Mouse (Mus musculus): Measurements from ENCODE around the gene Cngb1. TPM values are rescaled to one million over a fixed set of nuclear protein-coding genes. Genes with fewer than 3 reads are reported as not detected.

Cngb1 gene
- polyA plus RNA-seq, 1 experiment from 2014 or later, result 0.52 TPM

- Histone ChIP-seq H3K4me1 (ENCODE audit: control insufficient read depth, insufficient read depth, low read length) (no peaks in the 10 kb centered on the region), H3K4me3 (ENCODE audit: low read depth, low read length) (no peak overlapping the region), H3K27ac (ENCODE audit: low read depth, low read length) (no peak overlapping the region), H3K27me3 (replicated peaks; ENCODE audit: control insufficient read depth, insufficient read depth, low read length) (no peaks in the 10 kb centered on the region), H3K9ac (ENCODE audit: low read length) (no peak overlapping the region), H3K36me3 (ENCODE audit: control insufficient read depth, insufficient read depth, low read length) (no peaks in the 10 kb centered on the region), H3K4me2 (ENCODE audit: low read length) (no peak overlapping the region), H3K9me3 (replicated peaks; ENCODE audit: control insufficient read depth, low read length) (no peaks in the 10 kb centered on the region)
- 85% methylated on average over 8 of the region's 8 CpGs for WGBS
- DNase-seq (ENCODE audit: low spot score) (no peak), ATAC-seq (no peak)
These were observed 104.3 kb downstream of the Cngb1 start for GRCm38 (mm10) chr8:95202056-95202570.

GRCm38 (mm10) chr8:95201491-95201890, 104.9 kb downstream of the Cngb1 start:
- ATAC-seq (no peak), DNase-seq (ENCODE audit: low spot score) (no peak)
- Histone ChIP-seq H3K9ac (ENCODE audit: low read length) (no peak overlapping the region), H3K27ac (ENCODE audit: low read depth, low read length) (no peak overlapping the region), H3K36me3 (ENCODE audit: control insufficient read depth, insufficient read depth, low read length) (no peaks in the 10 kb centered on the region), H3K27me3 (replicated peaks; ENCODE audit: control insufficient read depth, insufficient read depth, low read length) (no peaks in the 10 kb centered on the region), H3K9me3 (replicated peaks; ENCODE audit: control insufficient read depth, low read length) (no peaks in the 10 kb centered on the region), H3K4me2 (ENCODE audit: low read length) (no peak overlapping the region), H3K4me1 (ENCODE audit: control insufficient read depth, insufficient read depth, low read length) (no peaks in the 10 kb centered on the region), H3K4me3 (ENCODE audit: low read depth, low read length) (no peak overlapping the region)
- WGBS, result 46% methylated on average over 7 of the region's 7 CpGs

GRCm38 (mm10) chr8:95200001-95200405, 106.4 kb downstream of the Cngb1 start:
- Histone ChIP-seq H3K9me3 (replicated peaks; ENCODE audit: control insufficient read depth, low read length) (no peaks in the 10 kb centered on the region), H3K4me2 (ENCODE audit: low read length) (no peak overlapping the region), H3K36me3 (ENCODE audit: control insufficient read depth, insufficient read depth, low read length) (no peaks in the 10 kb centered on the region), H3K9ac (ENCODE audit: low read length) (no peak overlapping the region), H3K4me1 (ENCODE audit: control insufficient read depth, insufficient read depth, low read length) (no peaks in the 10 kb centered on the region), H3K27me3 (replicated peaks; ENCODE audit: control insufficient read depth, insufficient read depth, low read length) (no peaks in the 10 kb centered on the region), H3K27ac (ENCODE audit: low read depth, low read length) (no peak overlapping the region), H3K4me3 (ENCODE audit: low read depth, low read length) (no peak overlapping the region)
- DNase-seq (ENCODE audit: low spot score) (no peak), ATAC-seq (no peak)
- 79% methylated on average over 9 of the region's 9 CpGs for WGBS

GRCm38 (mm10) chr8:95195728-95196127, 110.7 kb downstream of the Cngb1 start:
- no peak overlapping the region for H3K4me3 ChIP-seq (ENCODE audit: low read depth, low read length)
- H3K4me1 ChIP-seq (ENCODE audit: control insufficient read depth, insufficient read depth, low read length), result no peaks in the 10 kb centered on the region
- H3K9ac ChIP-seq (ENCODE audit: low read length), result no peak overlapping the region
- DNase-seq (ENCODE audit: low spot score) (no peak), ATAC-seq (no peak)
- WGBS, result 84% methylated on average over 11 of the region's 11 CpGs
- no peaks in the 10 kb centered on the region for H3K36me3 ChIP-seq (ENCODE audit: control insufficient read depth, insufficient read depth, low read length)
- no peak overlapping the region for H3K4me2 ChIP-seq (ENCODE audit: low read length)
- H3K27ac ChIP-seq (ENCODE audit: low read depth, low read length), result no peak overlapping the region
- H3K9me3 ChIP-seq (replicated peaks; ENCODE audit: control insufficient read depth, low read length), result no peaks in the 10 kb centered on the region
- no peaks in the 10 kb centered on the region for H3K27me3 ChIP-seq (replicated peaks; ENCODE audit: control insufficient read depth, insufficient read depth, low read length)

- no peaks in the 10 kb centered on the region for H3K4me1 ChIP-seq (ENCODE audit: control insufficient read depth, insufficient read depth, low read length)
- H3K4me2 ChIP-seq (ENCODE audit: low read length), result no peak overlapping the region
- no peaks in the 10 kb centered on the region for H3K9me3 ChIP-seq (replicated peaks; ENCODE audit: control insufficient read depth, low read length)
- H3K27me3 ChIP-seq (replicated peaks; ENCODE audit: control insufficient read depth, insufficient read depth, low read length), result no peaks in the 10 kb centered on the region
- no peak for ATAC-seq
- WGBS, result 91% methylated on average over 9 of the region's 9 CpGs
- no peaks in the 10 kb centered on the region for H3K36me3 ChIP-seq (ENCODE audit: control insufficient read depth, insufficient read depth, low read length)
- H3K4me3 ChIP-seq (ENCODE audit: low read depth, low read length), result no peak overlapping the region
- H3K27ac ChIP-seq (ENCODE audit: low read depth, low read length), result no peak overlapping the region
- no peak overlapping the region for H3K9ac ChIP-seq (ENCODE audit: low read length)
- DNase-seq (ENCODE audit: low spot score), result no peak
These were observed 114.7 kb downstream of the Cngb1 start for GRCm38 (mm10) chr8:95191497-95192175.

Other genes with a start within 250 kb of the Cngb1 start
- 26.2 and 37.0 TPM in 2 replicates for gene Katnb1, start 225.4 kb downstream of the Cngb1 start, polyA plus RNA-seq (2014; fragmentation: Nextera tagmentation; extraction: Ambion mirVana)
- 8.9 and 10.7 TPM in 2 replicates for gene Kifc3, start 103.8 kb downstream of the Cngb1 start, polyA plus RNA-seq (2014; fragmentation: Nextera tagmentation; extraction: Ambion mirVana)
- 0.80 and 1.0 TPM in 2 replicates for gene Tepp, start 4.0 kb upstream of the Cngb1 start, polyA plus RNA-seq (2014; fragmentation: Nextera tagmentation; extraction: Ambion mirVana)
- 11.5 and 14.4 TPM in 2 replicates for gene Zfp319, start 25.4 kb upstream of the Cngb1 start, polyA plus RNA-seq (2014; fragmentation: Nextera tagmentation; extraction: Ambion mirVana)
- gene Usb1, start 25.7 kb upstream of the Cngb1 start, polyA plus RNA-seq (2014; fragmentation: Nextera tagmentation; extraction: Ambion mirVana), result 40.0 and 45.8 TPM in 2 replicates
- 10.3 and 12.5 TPM in 2 replicates for gene Mmp15, start 45.7 kb upstream of the Cngb1 start, polyA plus RNA-seq (2014; fragmentation: Nextera tagmentation; extraction: Ambion mirVana)
- gene Cfap20, start 128.3 kb upstream of the Cngb1 start, polyA plus RNA-seq (2014; fragmentation: Nextera tagmentation; extraction: Ambion mirVana), result 137 and 152 TPM in 2 replicates
- gene Csnk2a2, start 183.5 kb upstream of the Cngb1 start, polyA plus RNA-seq (2014; fragmentation: Nextera tagmentation; extraction: Ambion mirVana), result 14.3 and 15.5 TPM in 2 replicates
- 1.9 and 2.2 TPM in 2 replicates for gene Ccdc113, start 227.5 kb upstream of the Cngb1 start, polyA plus RNA-seq (2014; fragmentation: Nextera tagmentation; extraction: Ambion mirVana)

Measured in forebrain, embryonic 14.5 days (tissue).